Mouse (Mus musculus) C2C12 (cell line): ENCODE data around the gene Gtpbp1. TPM values are rescaled to one million over a fixed set of nuclear protein-coding genes. Genes with fewer than 3 reads are reported as not detected.

Experiments
- H3K27me3 ChIP-seq: one replicate; pipeline ENCODE4 v1.6.1; 2011; ENCODE audit not compliant: control insufficient read depth, insufficient read depth, insufficient read length
- H3K36me3 ChIP-seq: one replicate; pipeline ENCODE4 v1.6.1; 2011; ENCODE audit not compliant: control insufficient read depth, insufficient read depth
- H3K4me3 ChIP-seq: one replicate; pipeline ENCODE4 v1.5.1; 2011; ENCODE audit warnings: mild to moderate bottlenecking, control low read depth; ENCODE audit not compliant: poor library complexity, insufficient read depth, severe bottlenecking
- H3K79me2 ChIP-seq: one replicate; pipeline ENCODE4 v1.6.1; 2011; ENCODE audit not compliant: control insufficient read depth, insufficient read depth
- H3K79me3 ChIP-seq: one replicate; pipeline ENCODE4 v1.6.1; 2011; ENCODE audit warnings: low read depth, control low read depth
- H3ac ChIP-seq: one replicate; pipeline ENCODE3; 2011; ENCODE audit warnings: low read depth; ENCODE audit not compliant: control insufficient read depth, insufficient read length
- CEBPB ChIP-seq: IDR thresholded peaks from one replicate; pipeline ENCODE4 v1.6.1; 2011; ENCODE audit warnings: low read depth, mild to moderate bottlenecking, control low read depth, moderate library complexity
- CTCF ChIP-seq: IDR thresholded peaks from one replicate; pipeline ENCODE4 v1.5.1; 2011; ENCODE audit not compliant: control insufficient read depth, insufficient read depth, insufficient read length
- FOSL1 ChIP-seq: IDR thresholded peaks from one replicate; pipeline ENCODE4 v1.8.0; 2011; ENCODE audit warnings: mild to moderate bottlenecking, low read length; ENCODE audit not compliant: poor library complexity, insufficient read depth, severe bottlenecking
- MAX ChIP-seq: IDR thresholded peaks from one replicate; pipeline ENCODE4 v1.6.1; 2011; ENCODE audit warnings: mild to moderate bottlenecking, control low read depth
- MYOD1 ChIP-seq: IDR thresholded peaks from one replicate; pipeline ENCODE4 v1.6.1; 2011; ENCODE audit warnings: low read depth; ENCODE audit not compliant: control insufficient read depth, insufficient read length
- MYOG ChIP-seq: IDR thresholded peaks from one replicate; pipeline ENCODE4 v1.6.1; 2011; ENCODE audit not compliant: control insufficient read depth, insufficient read length; ENCODE audit errors: extremely low read depth
- USF1 ChIP-seq: IDR thresholded peaks from one replicate; pipeline ENCODE4 v1.6.1; 2011; ENCODE audit warnings: low read depth, mild to moderate bottlenecking, control low read depth, moderate library complexity
- polyA plus RNA-seq: library from polyadenylated mRNA; unstranded; fragments of >200 nt; fragmentation: generic; extraction: Trizol; gene quantifications from one replicate; pipeline ENCODE4 v1.2.1, GENCODE M21; 2012; ENCODE audit warnings: missing spikeins

Gene Gtpbp1
- polyA plus RNA-seq, 1 experiment, result 62.5 TPM

GRCm38 (mm10) chr15:79728311-79728710 is 37.7 kb downstream of the Gtpbp1 start:
- Histone ChIP-seq H3K4me3 (no peak overlapping the region), H3ac (no peak overlapping the region)

GRCm38 (mm10) chr15:79728731-79729388 is 38.2 kb downstream of the Gtpbp1 start:
- H3K4me3 ChIP-seq, result no peak overlapping the region
- H3ac ChIP-seq, result no peak overlapping the region
- H3K79me3 ChIP-seq, result no peaks in the 10 kb centered on the region
- TF ChIP-seq CEBPB (no peak), FOSL1 (no peak), MAX (no peak), USF1 (no peak), MYOD1 (no peak), CTCF (no peak), MYOG (no peak)
- no peaks in the 10 kb centered on the region for H3K79me2 ChIP-seq
- no peaks in the 10 kb centered on the region for H3K27me3 ChIP-seq
- H3K36me3 ChIP-seq, result peaks cover 90% of the 10 kb centered on the region

More at GRCm38 (mm10) chr15:79728311-79728710, 37.7 kb downstream of the Gtpbp1 start:
- Histone ChIP-seq H3K27me3 (no peaks in the 10 kb centered on the region), H3K79me2 (no peaks in the 10 kb centered on the region), H3K36me3 (peaks cover 90% of the 10 kb centered on the region), H3K79me3 (no peaks in the 10 kb centered on the region)
- TF ChIP-seq MAX (no peak), MYOD1 (no peak), CTCF (no peak), USF1 (no peak), MYOG (no peak)

- no peak overlapping the region for H3ac ChIP-seq
- H3K4me3 ChIP-seq, result no peak overlapping the region
- H3K27me3 ChIP-seq, result no peaks in the 10 kb centered on the region
- H3K36me3 ChIP-seq, result peaks cover 87% of the 10 kb centered on the region
- TF ChIP-seq MYOD1 (no peak), MAX (no peak), USF1 (no peak), FOSL1 (no peak), CEBPB (no peak), CTCF (no peak), MYOG (no peak)
- no peaks in the 10 kb centered on the region for H3K79me3 ChIP-seq
- no peaks in the 10 kb centered on the region for H3K79me2 ChIP-seq
Observed at GRCm38 (mm10) chr15:79731554-79731953, 40.9 kb downstream of the Gtpbp1 start.

- TF ChIP-seq FOSL1, result no peak
- no peak for TF ChIP-seq MAX
- H3ac ChIP-seq, result no peak overlapping the region
- no peaks in the 10 kb centered on the region for H3K27me3 ChIP-seq
- no peaks in the 10 kb centered on the region for H3K79me3 ChIP-seq
- peaks cover 85% of the 10 kb centered on the region for H3K36me3 ChIP-seq
- no peaks in the 10 kb centered on the region for H3K79me2 ChIP-seq
- H3K4me3 ChIP-seq, result no peak overlapping the region
Observed at GRCm38 (mm10) chr15:79733192-79733591, 42.5 kb downstream of the Gtpbp1 start.

GRCm38 (mm10) chr15:79733640-79734039 is 43.0 kb downstream of the Gtpbp1 start:
- H3K79me3 ChIP-seq, result no peaks in the 10 kb centered on the region
- no peak overlapping the region for H3K4me3 ChIP-seq
- H3K27me3 ChIP-seq, result no peaks in the 10 kb centered on the region
- H3ac ChIP-seq, result no peak overlapping the region
- TF ChIP-seq MYOD1 (no peak), MAX (no peak), MYOG (no peak), FOSL1 (no peak), CEBPB (no peak), USF1 (no peak), CTCF (no peak)
- H3K36me3 ChIP-seq, result peaks cover 84% of the 10 kb centered on the region
- H3K79me2 ChIP-seq, result no peaks in the 10 kb centered on the region

GRCm38 (mm10) chr15:79734311-79734710 is 43.7 kb downstream of the Gtpbp1 start:
- Histone ChIP-seq H3K4me3 (no peak overlapping the region), H3K36me3 (peaks cover 84% of the 10 kb centered on the region), H3ac (no peak overlapping the region), H3K27me3 (no peaks in the 10 kb centered on the region), H3K79me2 (peaks cover 3% of the 10 kb centered on the region), H3K79me3 (no peaks in the 10 kb centered on the region)
- TF ChIP-seq CEBPB (no peak), CTCF (no peak), FOSL1 (no peak), MAX (no peak)
